Mouse (Mus musculus): ENCODE data around the gene Sp7.

The Sp7 gene

DNA sequence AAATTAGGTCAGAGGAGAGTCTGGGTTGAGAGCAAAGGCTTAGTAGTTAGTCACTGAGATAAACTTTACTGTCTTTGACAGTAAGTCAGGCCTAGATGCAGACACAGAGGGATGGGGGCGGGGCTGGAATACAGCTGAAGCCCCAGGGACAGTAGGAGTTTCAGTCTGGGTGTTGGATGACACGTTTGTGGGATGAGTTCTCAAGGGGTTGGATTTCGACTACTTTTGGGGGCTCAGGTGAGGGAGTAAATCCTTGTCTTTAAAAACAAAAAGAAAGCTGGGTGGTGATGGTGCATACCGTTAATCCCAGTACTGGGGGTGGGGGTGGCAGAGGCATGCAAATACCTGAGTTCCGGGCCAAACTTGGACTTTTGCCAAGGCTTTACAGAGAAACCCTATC, 31.6 kb upstream of the Sp7 start:
- H3K36me3 ChIP-seq (ENCODE audit: insufficient read depth, low read length) = no peaks in the 10 kb centered on the region
- no peak for TF ChIP-seq CTCF (conservative IDR thresholded peaks at IDR 0.05; ENCODE audit: low read length)
- no peak for TF ChIP-seq POU5F1 (IDR thresholded peaks at IDR 0.05; ENCODE audit: borderline replicate concordance, low read length)
- no peak for TF ChIP-seq NANOG (IDR thresholded peaks at IDR 0.05; ENCODE audit: borderline replicate concordance, low read length)
- peak overlapping the region; percentile 75 for H3K4me3 ChIP-seq (replicated peaks; ENCODE audit: low read length)
- peaks cover 89% of the 10 kb centered on the region for H3K4me1 ChIP-seq (replicated peaks; ENCODE audit: low read depth, low read length)
- no peaks in the 10 kb centered on the region for H3K9me3 ChIP-seq (ENCODE audit: low read length)
- no peaks in the 10 kb centered on the region for H3K27me3 ChIP-seq (ENCODE audit: insufficient read depth, low read length)

DNA sequence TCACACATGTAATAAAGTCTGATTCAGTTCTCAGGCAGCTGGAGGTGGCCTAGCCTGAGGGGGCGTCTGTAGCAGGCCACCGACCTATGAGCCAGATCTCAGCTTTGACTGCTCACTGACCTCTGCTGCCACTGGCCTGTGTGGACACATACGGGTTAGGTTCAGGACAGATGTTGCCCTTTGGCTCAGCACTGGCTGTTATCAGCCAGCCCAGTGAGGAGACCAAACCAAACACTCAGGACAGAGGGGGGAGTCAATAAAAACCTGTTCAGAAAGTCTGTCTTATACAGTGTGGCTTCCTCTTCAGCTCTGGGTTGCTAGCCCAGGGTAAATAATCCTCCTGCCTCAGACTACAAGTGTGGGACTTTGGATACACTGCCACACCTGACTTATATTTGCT, 28.1 kb upstream of the Sp7 start:
- Histone ChIP-seq H3K4me1 (replicated peaks; ENCODE audit: low read depth, low read length) (peaks cover 87% of the 10 kb centered on the region), H3K36me3 (ENCODE audit: insufficient read depth, low read length) (no peaks in the 10 kb centered on the region), H3K27me3 (ENCODE audit: insufficient read depth, low read length) (no peaks in the 10 kb centered on the region), H3K9me3 (ENCODE audit: low read length) (no peaks in the 10 kb centered on the region), H3K4me3 (replicated peaks; ENCODE audit: low read length) (peak overlapping the region; percentile 61)
- TF ChIP-seq CTCF (conservative IDR thresholded peaks at IDR 0.05; ENCODE audit: low read length) (no peak), POU5F1 (IDR thresholded peaks at IDR 0.05; ENCODE audit: borderline replicate concordance, low read length) (no peak), NANOG (IDR thresholded peaks at IDR 0.05; ENCODE audit: borderline replicate concordance, low read length) (no peak)

DNA sequence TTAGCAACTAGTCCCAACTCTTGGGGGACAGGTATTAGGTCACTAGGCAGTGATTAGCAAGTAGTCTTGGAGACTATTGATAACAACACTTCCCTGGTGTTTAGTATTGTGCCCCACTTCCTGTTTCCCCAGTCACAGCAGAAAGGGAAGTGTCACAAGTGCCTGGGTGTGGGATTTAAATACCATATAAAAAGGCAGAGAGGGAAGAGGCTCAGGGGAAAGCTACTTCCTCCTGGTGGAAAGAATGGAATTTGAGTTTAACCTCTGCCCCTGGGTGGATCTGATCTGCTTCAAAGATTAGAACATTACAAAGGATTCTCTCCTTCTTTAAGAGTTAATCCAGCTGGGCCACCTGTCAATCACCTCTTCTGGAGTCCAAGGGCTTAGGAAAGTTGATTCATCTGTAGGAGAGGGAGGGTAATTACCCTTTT, 26.6 kb upstream of the Sp7 start:
- Histone ChIP-seq H3K4me3 (replicated peaks; ENCODE audit: low read length) (no peak overlapping the region; the same call in 1 of the 2 replicates), H3K36me3 (ENCODE audit: insufficient read depth, low read length) (no peaks in the 10 kb centered on the region), H3K27me3 (ENCODE audit: insufficient read depth, low read length) (no peaks in the 10 kb centered on the region), H3K4me1 (replicated peaks; ENCODE audit: low read depth, low read length) (peaks cover 95% of the 10 kb centered on the region), H3K9me3 (ENCODE audit: low read length) (no peaks in the 10 kb centered on the region)
- TF ChIP-seq NANOG (IDR thresholded peaks at IDR 0.05; ENCODE audit: borderline replicate concordance, low read length) (no peak), POU5F1 (IDR thresholded peaks at IDR 0.05; ENCODE audit: borderline replicate concordance, low read length) (no peak), CTCF (conservative IDR thresholded peaks at IDR 0.05; ENCODE audit: low read length) (no peak)

DNA sequence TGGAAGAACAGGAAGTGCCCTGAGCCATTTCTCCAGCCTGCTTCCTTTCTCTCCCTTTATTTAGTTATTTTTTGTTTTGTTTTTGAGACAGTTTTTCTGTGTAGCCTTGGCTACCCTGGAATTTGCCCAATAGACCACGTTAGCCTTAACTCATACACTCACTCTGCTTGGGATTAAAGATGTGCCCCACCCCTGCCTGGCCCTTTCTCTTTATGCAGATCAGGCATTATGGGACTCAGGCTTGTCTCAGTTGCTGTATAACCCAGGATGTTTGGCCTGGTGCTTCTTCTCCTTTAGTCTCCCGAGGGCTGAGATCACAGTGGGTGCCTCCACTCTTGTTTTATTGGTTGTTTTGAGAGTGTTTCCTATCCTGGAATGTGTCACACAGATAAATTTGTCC, 25.5 kb upstream of the Sp7 start:
- no peak overlapping the region for H3K4me3 ChIP-seq (replicated peaks; ENCODE audit: low read length)
- H3K36me3 ChIP-seq (ENCODE audit: insufficient read depth, low read length) = no peaks in the 10 kb centered on the region
- TF ChIP-seq POU5F1 (IDR thresholded peaks at IDR 0.05; ENCODE audit: borderline replicate concordance, low read length) (no peak), CTCF (conservative IDR thresholded peaks at IDR 0.05; ENCODE audit: low read length) (no peak), NANOG (IDR thresholded peaks at IDR 0.05; ENCODE audit: borderline replicate concordance, low read length) (no peak)
- no peaks in the 10 kb centered on the region for H3K9me3 ChIP-seq (ENCODE audit: low read length)
- H3K27me3 ChIP-seq (ENCODE audit: insufficient read depth, low read length) = no peaks in the 10 kb centered on the region
- peaks cover 87% of the 10 kb centered on the region for H3K4me1 ChIP-seq (replicated peaks; ENCODE audit: low read depth, low read length)

DNA sequence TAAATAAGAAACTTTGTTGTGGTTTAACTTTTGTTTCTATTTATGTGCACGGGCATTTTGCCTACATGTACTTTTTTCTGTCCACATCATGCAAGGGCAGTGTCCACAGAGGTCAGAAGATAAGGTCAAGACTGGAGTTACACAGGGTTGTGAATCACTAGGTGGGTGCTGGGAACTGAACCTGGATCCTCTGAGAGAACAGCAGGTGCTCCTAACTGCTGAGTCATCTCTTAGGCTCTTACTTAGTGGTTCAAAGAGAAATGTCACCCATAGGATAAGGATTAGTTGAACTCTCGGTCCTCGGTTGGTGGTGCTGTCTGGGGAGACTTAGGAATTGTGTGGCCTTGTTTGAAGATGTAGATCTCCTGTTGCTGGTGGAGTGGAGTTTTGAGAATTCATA, 22.0 kb upstream of the Sp7 start:
- no peaks in the 10 kb centered on the region for H3K36me3 ChIP-seq (ENCODE audit: insufficient read depth, low read length)
- TF ChIP-seq NANOG (IDR thresholded peaks at IDR 0.05; ENCODE audit: borderline replicate concordance, low read length) (no peak), CTCF (conservative IDR thresholded peaks at IDR 0.05; ENCODE audit: low read length) (no peak), POU5F1 (IDR thresholded peaks at IDR 0.05; ENCODE audit: borderline replicate concordance, low read length) (no peak)
- H3K4me3 ChIP-seq (replicated peaks; ENCODE audit: low read length) = no peak overlapping the region
- H3K9me3 ChIP-seq (ENCODE audit: low read length) = no peaks in the 10 kb centered on the region
- H3K4me1 ChIP-seq (replicated peaks; ENCODE audit: low read depth, low read length) = peaks cover 69% of the 10 kb centered on the region
- no peaks in the 10 kb centered on the region for H3K27me3 ChIP-seq (ENCODE audit: insufficient read depth, low read length)

DNA sequence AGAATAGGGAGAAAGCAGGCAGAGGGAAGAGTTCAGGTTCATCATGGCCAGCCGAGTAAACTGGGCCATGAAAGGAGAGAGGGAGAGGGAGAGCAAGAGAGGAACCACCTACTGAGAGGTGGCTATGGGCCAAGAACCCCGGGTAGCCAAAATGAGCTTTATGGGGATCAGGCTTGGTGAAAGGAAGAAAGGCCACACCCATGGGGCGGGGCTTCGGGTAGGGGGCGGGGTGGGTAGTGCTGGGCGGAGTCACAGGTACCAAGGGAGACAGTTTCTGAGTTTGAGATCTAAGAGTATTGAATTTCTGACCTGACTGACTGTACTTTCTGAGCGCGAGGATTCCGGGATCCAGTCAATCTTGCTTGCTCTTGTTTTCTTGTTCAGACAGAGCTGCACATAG, 19.7 kb upstream of the Sp7 start:
- TF ChIP-seq POU5F1 (IDR thresholded peaks at IDR 0.05; ENCODE audit: borderline replicate concordance, low read length) = no peak
- TF ChIP-seq NANOG (IDR thresholded peaks at IDR 0.05; ENCODE audit: borderline replicate concordance, low read length) = no peak
- TF ChIP-seq CTCF (conservative IDR thresholded peaks at IDR 0.05; ENCODE audit: low read length) = no peak
- peak overlapping the region; percentile 60 for H3K4me3 ChIP-seq (replicated peaks; ENCODE audit: low read length)

DNA sequence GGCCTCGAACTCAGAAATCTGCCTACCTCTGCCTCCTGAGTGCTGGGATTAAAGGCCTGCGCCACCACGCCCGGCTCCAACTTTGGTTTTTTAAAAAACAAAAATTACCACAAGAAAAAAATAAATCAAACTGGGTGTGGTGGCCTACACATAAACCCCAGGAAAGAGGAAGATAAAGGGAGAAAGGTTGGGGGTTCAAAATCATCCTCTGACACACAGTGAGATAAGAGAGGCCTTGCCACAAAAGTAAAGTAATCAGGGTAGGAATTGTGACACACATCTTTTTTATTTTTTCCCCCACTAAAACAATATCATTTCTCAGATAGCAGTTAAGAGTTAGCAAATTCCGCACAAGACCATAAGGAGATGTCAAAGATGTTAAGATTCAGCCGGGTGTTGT, 16.7 kb upstream of the Sp7 start:
- TF ChIP-seq CTCF (conservative IDR thresholded peaks at IDR 0.05; ENCODE audit: low read length) = no peak
- no peak for TF ChIP-seq POU5F1 (IDR thresholded peaks at IDR 0.05; ENCODE audit: borderline replicate concordance, low read length)
- TF ChIP-seq NANOG (IDR thresholded peaks at IDR 0.05; ENCODE audit: borderline replicate concordance, low read length) = no peak
- Histone ChIP-seq H3K4me1 (replicated peaks; ENCODE audit: low read depth, low read length) (peaks cover 43% of the 10 kb centered on the region), H3K9me3 (ENCODE audit: low read length) (no peaks in the 10 kb centered on the region), H3K4me3 (replicated peaks; ENCODE audit: low read length) (no peak overlapping the region), H3K27me3 (ENCODE audit: insufficient read depth, low read length) (0 out of 2 replicates have a peak, but pooled peaks cover 4% of the 10 kb centered on the region), H3K36me3 (ENCODE audit: insufficient read depth, low read length) (no peaks in the 10 kb centered on the region)

More for the DNA sequence above, 19.7 kb upstream of the Sp7 start:
- no peaks in the 10 kb centered on the region for H3K36me3 ChIP-seq (ENCODE audit: insufficient read depth, low read length)
- H3K4me1 ChIP-seq (replicated peaks; ENCODE audit: low read depth, low read length) = peaks cover 62% of the 10 kb centered on the region
- no peaks in the 10 kb centered on the region for H3K27me3 ChIP-seq (ENCODE audit: insufficient read depth, low read length)
- no peaks in the 10 kb centered on the region for H3K9me3 ChIP-seq (ENCODE audit: low read length)

DNA sequence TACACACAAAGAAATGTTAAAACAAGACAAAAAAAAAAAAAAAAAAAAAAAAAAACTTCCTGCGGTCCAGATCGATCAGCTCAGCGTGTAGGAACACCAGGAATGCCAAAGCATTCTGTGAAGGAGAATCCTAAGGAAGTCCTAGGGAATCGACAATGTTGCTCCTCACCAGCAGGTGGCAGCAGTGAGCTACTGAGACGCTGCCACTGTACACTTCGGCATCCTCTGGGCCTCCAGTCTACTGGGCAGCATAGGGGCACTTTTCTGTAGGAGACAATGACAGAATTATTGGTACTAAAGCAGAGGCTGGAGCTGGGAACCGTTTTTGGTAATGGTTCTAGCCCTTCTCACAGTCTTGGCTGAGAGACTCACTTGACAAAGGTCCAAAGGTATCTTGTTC, 14.6 kb upstream of the Sp7 start:
- H3K9me3 ChIP-seq (ENCODE audit: low read length) = no peaks in the 10 kb centered on the region
- TF ChIP-seq POU5F1 (IDR thresholded peaks at IDR 0.05; ENCODE audit: borderline replicate concordance, low read length) = no peak
- TF ChIP-seq CTCF (conservative IDR thresholded peaks at IDR 0.05; ENCODE audit: low read length) = peak; percentile 90
- no peak for TF ChIP-seq NANOG (IDR thresholded peaks at IDR 0.05; ENCODE audit: borderline replicate concordance, low read length)
- peaks cover 14% of the 10 kb centered on the region for H3K27me3 ChIP-seq (ENCODE audit: insufficient read depth, low read length)
- H3K4me3 ChIP-seq (replicated peaks; ENCODE audit: low read length) = no peak overlapping the region
- no peaks in the 10 kb centered on the region for H3K36me3 ChIP-seq (ENCODE audit: insufficient read depth, low read length)
- H3K4me1 ChIP-seq (replicated peaks; ENCODE audit: low read depth, low read length) = peaks cover 50% of the 10 kb centered on the region

DNA sequence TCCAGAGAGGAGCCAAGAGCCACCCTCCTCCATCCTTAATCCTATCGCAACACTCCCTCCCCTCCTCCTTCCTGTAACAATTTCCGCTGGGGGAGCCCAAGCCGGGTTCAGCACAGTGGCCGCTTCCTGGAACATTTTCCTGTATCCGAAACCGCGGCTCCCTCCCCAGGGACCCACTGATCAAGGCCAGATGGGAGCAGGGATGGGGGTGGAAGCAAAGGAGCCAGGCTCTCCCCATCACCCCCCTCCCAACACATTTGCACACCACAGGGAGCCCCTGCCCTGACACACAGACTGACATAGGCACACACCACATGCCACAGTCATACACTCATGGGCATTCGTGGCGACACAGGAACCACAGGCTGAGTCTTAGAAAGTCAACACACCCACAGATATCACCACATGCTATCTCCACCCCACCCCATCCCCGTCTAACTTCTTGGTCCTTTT, 10.9 kb upstream of the Sp7 start:
- Histone ChIP-seq H3K4me1 (replicated peaks; ENCODE audit: low read depth, low read length) (peaks cover 39% of the 10 kb centered on the region), H3K4me3 (replicated peaks; ENCODE audit: low read length) (peak overlapping the region; percentile 87), H3K27me3 (ENCODE audit: insufficient read depth, low read length) (peaks cover 47% of the 10 kb centered on the region), H3K9me3 (ENCODE audit: low read length) (no peaks in the 10 kb centered on the region), H3K36me3 (ENCODE audit: insufficient read depth, low read length) (no peaks in the 10 kb centered on the region)
- TF ChIP-seq NANOG (IDR thresholded peaks at IDR 0.05; ENCODE audit: borderline replicate concordance, low read length) = no peak
- TF ChIP-seq CTCF (conservative IDR thresholded peaks at IDR 0.05; ENCODE audit: low read length) = no peak
- TF ChIP-seq POU5F1 (IDR thresholded peaks at IDR 0.05; ENCODE audit: borderline replicate concordance, low read length) = no peak

Data from E14TG2a.4 (cell line).